Mouse (Mus musculus): Measurements from ENCODE around the gene Ptprz1. TPM values are rescaled to one million over a fixed set of nuclear protein-coding genes. Genes with fewer than 3 reads are reported as not detected.

Gene Ptprz1
- polyA plus RNA-seq, 1 experiment from 2014 or later: 1.3 TPM

DNA sequence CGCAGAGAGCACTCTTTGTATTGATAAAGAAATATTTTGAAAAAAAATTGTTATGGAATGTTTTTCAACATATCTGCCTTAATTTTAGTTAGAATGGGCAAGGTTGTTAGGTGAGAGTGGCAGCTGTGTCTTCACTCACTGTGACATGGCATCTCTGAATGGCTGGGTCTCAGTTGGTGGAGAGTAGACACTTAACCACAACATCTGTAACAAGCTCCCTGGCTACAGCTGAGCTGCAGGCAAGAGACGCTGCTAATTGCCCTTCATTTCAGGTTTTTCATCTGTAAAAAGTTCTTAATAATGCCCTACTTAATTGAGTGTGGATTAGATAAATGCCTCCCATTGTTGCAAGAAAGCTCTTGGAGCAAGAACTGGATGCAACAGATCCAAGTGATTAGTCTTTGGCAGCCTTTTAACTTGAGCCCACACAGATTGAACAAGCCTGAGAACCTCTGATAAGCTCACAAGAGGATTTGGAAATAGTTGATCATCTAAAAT is 57.5 kb downstream of the Ptprz1 start:
- DNase-seq (ENCODE audit: low spot score): no peak
- Histone ChIP-seq H3K4me2 (replicated peaks; ENCODE audit: low read depth, low read length) (no peak overlapping the region), H3K4me1 (ENCODE audit: insufficient read depth, low read depth, low read length) (no peaks in the 10 kb centered on the region), H3K36me3 (ENCODE audit: insufficient read depth, low read length) (no peaks in the 10 kb centered on the region), H3K27me3 (replicated peaks; ENCODE audit: insufficient read depth, low read length) (no peaks in the 10 kb centered on the region), H3K27ac (ENCODE audit: low read length) (no peak overlapping the region), H3K4me3 (ENCODE audit: low read depth, low read length) (no peak overlapping the region), H3K9ac (replicated peaks; ENCODE audit: low read depth) (no peak overlapping the region), H3K9me3 (ENCODE audit: low read length) (no peaks in the 10 kb centered on the region)
- TF ChIP-seq EP300 (IDR thresholded peaks at IDR 0.05) (no peak), CTCF (IDR thresholded peaks at IDR 0.05) (no peak)
- no peak for ATAC-seq
- WGBS: 83% methylated on average over 2 of the region's 2 CpGs

DNA sequence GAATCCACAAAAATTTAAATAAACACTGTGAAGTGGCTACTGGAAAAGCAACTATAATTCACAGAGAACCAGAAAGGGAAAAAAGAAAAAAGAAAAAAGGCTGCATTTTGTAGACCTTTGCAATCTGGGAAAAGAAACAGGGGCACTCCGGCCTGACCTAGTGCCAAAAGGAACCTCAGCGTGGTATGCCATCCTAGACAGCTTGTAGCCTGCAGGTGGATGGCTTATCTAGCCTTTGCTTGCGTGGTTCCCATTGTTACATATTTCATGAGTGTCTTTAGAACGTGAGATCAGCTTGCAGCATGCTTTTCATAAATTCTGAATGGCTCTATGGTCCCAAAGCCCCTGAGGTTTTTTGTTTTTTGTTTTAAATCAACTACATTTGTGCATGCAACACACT is 61.8 kb downstream of the Ptprz1 start:
- no peak overlapping the region for H3K27ac ChIP-seq (ENCODE audit: low read length)
- no peaks in the 10 kb centered on the region for H3K9me3 ChIP-seq (ENCODE audit: low read length)
- no peak overlapping the region for H3K9ac ChIP-seq (replicated peaks; ENCODE audit: low read depth)
- no peak overlapping the region for H3K4me2 ChIP-seq (replicated peaks; ENCODE audit: low read depth, low read length)
- no peak for ATAC-seq
- no peak overlapping the region for H3K4me3 ChIP-seq (ENCODE audit: low read depth, low read length)
- TF ChIP-seq CTCF (IDR thresholded peaks at IDR 0.05): no peak
- no peak for TF ChIP-seq EP300 (IDR thresholded peaks at IDR 0.05)
- H3K4me1 ChIP-seq (ENCODE audit: insufficient read depth, low read depth, low read length): no peaks in the 10 kb centered on the region
- H3K36me3 ChIP-seq (ENCODE audit: insufficient read depth, low read length): no peaks in the 10 kb centered on the region
- DNase-seq (ENCODE audit: low spot score): no peak
- 58% methylated on average over 4 of the region's 4 CpGs for WGBS
- H3K27me3 ChIP-seq (replicated peaks; ENCODE audit: insufficient read depth, low read length): no peaks in the 10 kb centered on the region

DNA sequence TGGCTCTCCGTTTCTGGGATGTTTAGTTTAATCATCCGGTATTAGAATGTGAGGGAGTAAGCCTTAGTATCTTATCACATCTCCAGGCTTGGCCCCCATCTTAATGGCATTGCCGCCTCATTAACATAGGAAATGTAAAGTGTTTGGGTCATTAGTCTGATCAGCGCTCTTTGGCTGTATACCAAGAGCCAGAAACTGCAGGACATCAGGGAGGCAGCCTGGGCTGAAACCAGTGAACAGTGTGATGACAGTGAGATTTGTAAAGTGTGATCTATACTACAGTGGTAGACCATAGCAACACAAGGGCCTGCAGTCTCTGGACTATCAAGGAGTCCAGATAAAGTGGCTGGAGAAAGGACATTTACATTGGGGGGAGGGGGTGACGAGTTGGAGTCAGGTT is 62.2 kb downstream of the Ptprz1 start:
- no peak overlapping the region for H3K4me2 ChIP-seq (replicated peaks; ENCODE audit: low read depth, low read length)
- no peak for TF ChIP-seq CTCF (IDR thresholded peaks at IDR 0.05)
- H3K36me3 ChIP-seq (ENCODE audit: insufficient read depth, low read length): no peaks in the 10 kb centered on the region
- H3K9me3 ChIP-seq (ENCODE audit: low read length): no peaks in the 10 kb centered on the region
- 45% methylated on average over 5 of the region's 5 CpGs for WGBS
- no peak overlapping the region for H3K9ac ChIP-seq (replicated peaks; ENCODE audit: low read depth)
- no peak for ATAC-seq
- no peaks in the 10 kb centered on the region for H3K4me1 ChIP-seq (ENCODE audit: insufficient read depth, low read depth, low read length)
- H3K27ac ChIP-seq (ENCODE audit: low read length): no peak overlapping the region
- DNase-seq (ENCODE audit: low spot score): no peak
- no peaks in the 10 kb centered on the region for H3K27me3 ChIP-seq (replicated peaks; ENCODE audit: insufficient read depth, low read length)
- no peak overlapping the region for H3K4me3 ChIP-seq (ENCODE audit: low read depth, low read length)

DNA sequence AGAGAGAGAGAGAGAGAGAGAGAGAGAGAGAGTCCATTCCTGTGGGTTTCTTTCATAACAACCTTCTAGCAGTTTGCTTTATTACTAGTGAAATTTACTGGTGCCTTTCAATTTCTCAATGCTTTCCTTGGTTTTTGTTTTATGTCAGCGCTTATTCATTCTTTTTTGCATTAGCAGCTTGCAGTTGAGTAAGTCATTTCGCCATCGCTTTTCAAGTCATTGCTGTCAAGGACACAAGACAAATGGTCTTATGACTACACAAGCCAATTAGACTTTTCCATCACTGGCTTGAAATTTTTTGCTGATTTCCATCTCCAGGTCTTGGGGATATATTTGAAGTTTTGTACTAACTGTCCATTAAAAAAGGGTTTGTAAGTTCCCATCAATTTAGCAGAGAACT is 68.9 kb downstream of the Ptprz1 start:
- Histone ChIP-seq H3K27ac (ENCODE audit: low read length) (no peak overlapping the region), H3K4me2 (replicated peaks; ENCODE audit: low read depth, low read length) (no peak overlapping the region), H3K27me3 (replicated peaks; ENCODE audit: insufficient read depth, low read length) (no peaks in the 10 kb centered on the region), H3K4me1 (ENCODE audit: insufficient read depth, low read depth, low read length) (no peaks in the 10 kb centered on the region), H3K4me3 (ENCODE audit: low read depth, low read length) (no peak overlapping the region), H3K9me3 (ENCODE audit: low read length) (no peaks in the 10 kb centered on the region), H3K36me3 (ENCODE audit: insufficient read depth, low read length) (no peaks in the 10 kb centered on the region), H3K9ac (replicated peaks; ENCODE audit: low read depth) (no peak overlapping the region)
- WGBS: 89% methylated on average over 3 of the region's 3 CpGs
- DNase-seq (ENCODE audit: low spot score) (no peak), ATAC-seq (no peak)
- TF ChIP-seq EP300 (IDR thresholded peaks at IDR 0.05) (no peak), CTCF (IDR thresholded peaks at IDR 0.05) (no peak)

DNA sequence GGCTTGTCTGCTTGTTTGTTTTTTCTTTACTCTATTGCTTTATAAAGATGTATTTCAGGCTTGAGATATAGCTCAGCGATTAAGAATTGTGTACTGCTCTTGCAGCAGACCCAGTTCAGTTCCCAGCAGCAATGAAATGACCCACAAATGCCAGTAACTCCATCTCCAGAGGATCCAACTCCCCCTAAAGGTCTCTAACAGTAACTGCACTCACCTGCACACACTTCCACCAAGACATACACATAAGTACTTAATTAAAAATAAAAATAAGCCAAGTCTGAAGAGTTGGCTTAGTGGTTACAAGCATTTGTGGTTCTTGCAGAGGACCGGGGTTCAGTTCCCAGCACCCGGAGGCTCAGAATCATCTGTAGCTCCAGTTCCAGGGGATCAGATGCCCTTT is 88.1 kb downstream of the Ptprz1 start:
- Histone ChIP-seq H3K9me3 (ENCODE audit: low read length) (no peaks in the 10 kb centered on the region), H3K4me3 (ENCODE audit: low read depth, low read length) (no peak overlapping the region), H3K9ac (replicated peaks; ENCODE audit: low read depth) (no peak overlapping the region), H3K36me3 (ENCODE audit: insufficient read depth, low read length) (no peaks in the 10 kb centered on the region), H3K27ac (ENCODE audit: low read length) (no peak overlapping the region), H3K27me3 (replicated peaks; ENCODE audit: insufficient read depth, low read length) (no peaks in the 10 kb centered on the region), H3K4me2 (replicated peaks; ENCODE audit: low read depth, low read length) (no peak overlapping the region), H3K4me1 (ENCODE audit: insufficient read depth, low read depth, low read length) (no peaks in the 10 kb centered on the region)
- no peak for TF ChIP-seq CTCF (IDR thresholded peaks at IDR 0.05)
- no peak for TF ChIP-seq EP300 (IDR thresholded peaks at IDR 0.05)
- WGBS: 83% methylated on average over 3 of the region's 3 CpGs
- DNase-seq (ENCODE audit: low spot score) (no peak), ATAC-seq (no peak)

DNA sequence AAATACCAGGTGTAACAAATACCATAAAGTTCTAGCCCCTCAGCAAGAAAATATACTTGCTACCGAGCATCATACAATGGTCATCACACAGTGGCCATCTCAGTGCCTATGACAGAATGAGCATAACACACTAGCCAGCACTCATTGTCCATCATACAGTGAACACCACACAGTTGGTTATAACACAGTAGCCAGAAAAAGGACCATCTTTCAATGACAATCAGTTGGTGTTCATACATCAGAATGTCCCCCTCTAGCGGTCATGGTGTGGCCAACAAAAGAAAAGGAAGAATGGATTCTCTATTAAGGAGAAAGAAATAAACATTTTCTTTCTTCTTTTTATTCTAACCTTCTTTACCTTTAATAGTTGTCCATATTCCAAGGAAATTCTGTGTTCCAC is 92.8 kb downstream of the Ptprz1 start:
- Histone ChIP-seq H3K4me3 (ENCODE audit: low read depth, low read length) (no peak overlapping the region), H3K9me3 (ENCODE audit: low read length) (no peaks in the 10 kb centered on the region), H3K36me3 (ENCODE audit: insufficient read depth, low read length) (no peaks in the 10 kb centered on the region), H3K27me3 (replicated peaks; ENCODE audit: insufficient read depth, low read length) (no peaks in the 10 kb centered on the region), H3K27ac (ENCODE audit: low read length) (no peak overlapping the region), H3K9ac (replicated peaks; ENCODE audit: low read depth) (no peak overlapping the region), H3K4me1 (ENCODE audit: insufficient read depth, low read depth, low read length) (no peaks in the 10 kb centered on the region), H3K4me2 (replicated peaks; ENCODE audit: low read depth, low read length) (no peak overlapping the region)
- 47% methylated on average over 2 of the region's 2 CpGs for WGBS
- DNase-seq (ENCODE audit: low spot score): peak; percentile 38
- no peak for TF ChIP-seq EP300 (IDR thresholded peaks at IDR 0.05)
- peak; percentile 55 for TF ChIP-seq CTCF (IDR thresholded peaks at IDR 0.05)
- ATAC-seq: no peak

Data from lung, postnatal 0 days (tissue).